Mouse (Mus musculus): Measurements from ENCODE around the gene Ifi47.
"Not testable (repeated sequence)": the region's sequence is repeated elsewhere in the genome, so short reads cannot be mapped to it uniquely, and the experiment has no call there.

Gene Ifi47

DNA sequence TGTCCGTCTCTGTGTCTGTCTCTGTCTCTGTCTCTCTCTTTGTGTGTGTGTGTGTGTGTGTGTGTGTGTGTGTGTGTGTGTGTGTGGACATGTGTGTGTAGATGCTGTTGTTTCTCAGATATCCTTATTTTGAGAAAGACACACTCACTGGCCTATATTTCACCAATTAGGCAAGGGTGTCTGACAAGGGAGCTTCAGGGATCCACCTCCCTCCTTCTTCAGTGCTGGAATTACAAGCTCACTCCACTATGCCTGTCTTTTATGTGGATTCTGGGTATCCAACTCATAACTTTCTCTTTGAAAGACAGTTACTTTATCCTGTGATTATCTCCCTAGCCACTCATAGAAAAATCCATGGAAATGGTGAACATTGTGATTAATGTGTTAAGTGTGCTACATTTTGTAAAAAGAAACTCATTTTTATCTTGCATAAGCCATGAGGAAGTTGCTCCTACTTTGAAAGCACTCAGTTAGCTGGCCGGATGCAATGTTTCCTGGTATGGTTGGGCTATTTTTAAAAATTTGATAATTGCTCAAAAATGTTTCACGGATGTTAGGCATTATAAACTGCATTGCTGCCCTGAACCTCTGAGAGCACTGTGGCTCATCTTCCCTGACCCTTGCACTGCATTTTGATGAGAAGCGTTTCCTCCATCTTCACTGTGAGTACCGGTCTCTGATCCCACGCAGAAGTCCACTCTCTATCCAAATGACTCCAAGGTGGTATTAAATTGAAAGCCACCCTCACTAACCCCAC, at the start of gene Ifi47:
Gene Ifi47, plus strand, starts transcription at position 587 of the 757 bp plus-strand sequence.
- DNase-seq (ENCODE audit: low spot score in 2 of 2), result not testable (repeated sequence)

DNA sequence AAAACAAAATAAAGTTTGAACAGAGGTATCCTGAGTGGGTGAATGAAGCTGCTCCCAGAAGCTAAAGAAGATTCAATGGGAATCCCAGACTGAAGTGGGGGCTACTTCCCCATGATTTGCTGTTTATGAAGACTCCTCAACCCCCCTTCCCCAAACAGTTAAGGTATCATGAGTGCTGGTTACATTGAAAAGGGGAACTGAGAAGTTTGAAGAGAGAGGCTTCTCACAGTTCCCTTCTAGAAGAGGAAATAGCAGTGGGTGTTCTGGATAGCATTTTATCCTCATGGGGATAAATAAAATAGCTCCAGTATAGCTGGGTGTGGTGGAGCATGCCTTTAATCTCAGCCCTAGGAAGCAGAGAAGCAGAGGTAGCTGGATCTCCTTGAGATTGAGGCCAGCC, 26.3 kb upstream of the Ifi47 start:
- DNase-seq (ENCODE audit: low spot score in 2 of 2), result not testable (repeated sequence)

DNA sequence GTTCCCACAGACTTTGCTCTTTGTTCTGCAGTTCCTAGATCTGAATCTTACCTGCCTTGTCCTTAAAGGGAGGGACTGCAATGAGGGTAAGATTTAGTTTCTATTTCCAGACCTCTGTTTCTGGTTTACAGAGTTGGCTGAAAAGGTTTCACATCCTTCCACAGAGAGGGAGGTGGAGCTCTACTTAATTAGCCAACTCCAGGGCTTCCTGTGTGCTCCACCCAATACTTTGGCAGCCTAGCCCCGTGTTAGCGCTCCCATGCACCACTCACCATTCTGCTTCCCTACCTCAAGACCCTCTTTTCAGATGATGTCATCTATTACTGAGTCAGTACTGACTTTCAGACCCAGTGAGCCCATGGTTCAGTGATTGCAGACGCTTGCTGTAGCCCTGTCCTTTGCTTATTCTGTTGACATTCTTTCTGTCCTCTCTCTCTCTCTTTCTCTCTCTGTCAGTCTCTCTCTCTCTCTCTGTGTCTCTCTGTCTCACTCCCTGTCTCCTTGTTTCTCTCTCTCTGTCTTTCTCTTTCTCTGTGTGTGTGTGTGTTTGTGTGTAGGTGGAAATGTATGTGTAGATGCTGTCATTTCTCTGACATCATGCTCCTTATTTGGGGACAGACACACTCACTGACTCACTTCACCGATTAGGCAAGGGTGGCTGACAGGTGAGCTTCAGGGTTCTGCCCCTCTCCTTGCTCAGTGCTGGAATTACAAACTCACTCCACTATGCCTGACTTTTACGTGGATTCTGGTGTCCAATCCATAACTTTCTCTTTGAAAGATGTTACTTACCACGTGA, 25.1 kb upstream of the Ifi47 start, which contains the start of gene 9930111J21Rik2:
Gene 9930111J21Rik2, minus strand, starts transcription at position 150 of the 799 bp plus-strand sequence.
- DNase-seq (ENCODE audit: low spot score in 2 of 2), result not testable (repeated sequence)

DNA sequence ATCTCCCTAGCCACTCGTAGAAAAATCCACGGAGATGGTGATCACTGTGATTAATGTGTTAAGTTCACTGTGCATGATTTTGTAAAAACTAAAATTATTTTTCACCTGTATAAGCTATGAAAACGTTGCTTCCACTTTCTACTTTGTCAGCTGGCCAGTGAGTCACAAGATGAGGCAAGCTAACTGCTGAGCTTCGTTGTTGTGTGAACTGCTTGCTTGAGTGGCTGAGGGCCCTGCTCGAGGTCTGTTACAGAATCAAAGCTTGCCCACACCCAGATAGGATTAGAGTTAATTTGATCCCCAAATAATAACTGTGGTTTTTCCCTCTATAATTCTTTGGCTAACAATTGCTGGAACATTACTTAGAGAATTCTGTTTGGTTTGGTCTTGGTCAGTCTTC, 24.5 kb upstream of the Ifi47 start:
- not testable (repeated sequence) for DNase-seq (ENCODE audit: low spot score in 2 of 2)

DNA sequence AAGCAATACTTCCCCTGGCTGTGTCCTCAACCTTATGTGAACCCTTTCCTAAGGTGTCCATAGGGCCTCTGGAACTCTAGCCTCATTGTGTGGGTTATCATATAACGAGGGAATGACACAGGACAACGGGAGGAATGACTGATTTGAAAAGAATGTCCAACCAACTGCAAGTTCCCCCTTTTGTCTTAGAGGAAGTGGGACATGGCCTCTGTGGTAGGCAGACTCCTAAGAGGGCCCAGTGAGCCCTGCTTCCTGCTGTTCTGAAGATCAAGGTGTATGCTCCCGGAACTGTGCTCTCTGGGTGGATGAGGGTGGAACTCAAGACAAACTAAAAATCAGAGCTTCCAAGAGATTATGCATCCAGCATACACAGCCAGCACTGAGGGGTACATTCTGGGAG, 16.3 kb upstream of the Ifi47 start:
- not testable (repeated sequence) for DNase-seq (ENCODE audit: low spot score in 2 of 2)

DNA sequence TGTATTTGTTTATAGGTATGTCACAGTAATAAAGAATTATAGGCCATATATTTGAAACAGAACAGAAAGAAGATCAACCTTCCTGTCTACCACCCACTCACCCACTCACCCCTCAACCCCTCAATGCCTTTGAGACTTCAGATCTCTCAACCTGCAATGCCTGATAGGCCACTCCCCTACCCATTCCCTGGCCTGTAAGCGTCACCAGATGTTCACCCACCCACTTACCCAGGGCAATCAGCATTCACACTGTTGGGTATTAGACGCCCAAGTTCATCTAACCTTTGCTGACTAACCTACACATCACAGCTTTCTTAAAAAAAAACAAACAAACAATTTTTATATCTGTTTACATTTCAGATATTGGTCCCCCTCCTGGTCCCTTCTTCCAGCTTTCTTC, 14.5 kb upstream of the Ifi47 start:
- DNase-seq (ENCODE audit: low spot score in 2 of 2), result not testable (repeated sequence)

DNA sequence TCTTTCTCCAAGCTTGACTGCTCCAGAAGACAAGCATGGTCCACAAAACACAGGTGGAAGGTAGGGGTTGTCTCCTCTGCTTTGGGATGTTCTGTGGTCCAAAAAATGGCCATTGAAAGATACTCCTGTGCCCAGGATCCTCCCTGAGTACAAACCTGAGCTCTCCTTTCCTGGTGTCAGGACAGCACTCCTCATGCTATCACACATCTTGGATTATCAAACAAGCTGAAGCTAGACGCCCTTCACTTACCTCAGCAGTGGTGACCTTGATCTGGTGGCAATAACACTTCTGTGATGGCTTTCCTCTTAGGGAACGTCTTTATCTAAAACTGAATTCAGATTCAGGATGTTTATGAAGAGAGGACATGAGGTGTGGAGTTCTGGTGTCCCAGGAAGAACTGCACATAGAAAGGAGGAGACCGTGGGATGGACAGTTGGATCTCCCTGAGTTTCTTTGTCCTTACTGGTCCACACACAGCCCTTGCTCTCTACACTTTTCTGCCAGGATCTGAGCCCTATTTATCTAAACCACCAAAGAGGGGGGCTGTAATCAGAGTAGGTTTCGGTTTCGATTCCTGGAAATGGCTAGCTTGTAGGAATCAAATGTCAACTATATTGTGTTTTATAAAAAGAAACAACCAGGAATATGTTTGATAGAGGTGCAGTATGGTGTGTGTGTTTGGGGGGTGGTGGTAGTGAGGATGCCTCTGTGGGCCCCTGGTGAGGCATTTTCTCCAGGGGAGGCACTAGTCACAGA, 12.5 kb upstream of the Ifi47 start, which contains the start of gene Tgtp2:
Gene Tgtp2, minus strand, starts transcription at position 494 of the 757 bp plus-strand sequence.
- not testable (repeated sequence) for DNase-seq (ENCODE audit: low spot score in 2 of 2)

DNA sequence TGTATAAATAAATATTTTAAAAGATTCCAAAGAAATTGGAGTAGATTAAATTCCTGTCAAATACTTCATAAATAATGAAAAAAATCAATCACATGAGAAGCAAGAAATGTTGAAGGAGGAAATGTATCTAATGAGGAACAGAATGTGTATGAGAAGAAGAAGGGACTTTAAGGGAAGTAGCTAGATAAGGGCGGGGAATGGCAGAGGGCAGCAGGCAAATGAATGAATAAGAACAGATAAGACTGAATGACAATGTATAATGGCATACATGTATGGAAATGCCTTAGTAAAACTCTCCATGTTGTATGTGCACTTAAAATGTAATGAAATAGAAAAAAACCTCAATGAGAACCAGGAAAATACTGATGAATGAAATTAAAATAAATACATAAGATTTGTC, 8.0 kb upstream of the Ifi47 start:
- no peak for DNase-seq (ENCODE audit: low spot score in 2 of 2)

DNA sequence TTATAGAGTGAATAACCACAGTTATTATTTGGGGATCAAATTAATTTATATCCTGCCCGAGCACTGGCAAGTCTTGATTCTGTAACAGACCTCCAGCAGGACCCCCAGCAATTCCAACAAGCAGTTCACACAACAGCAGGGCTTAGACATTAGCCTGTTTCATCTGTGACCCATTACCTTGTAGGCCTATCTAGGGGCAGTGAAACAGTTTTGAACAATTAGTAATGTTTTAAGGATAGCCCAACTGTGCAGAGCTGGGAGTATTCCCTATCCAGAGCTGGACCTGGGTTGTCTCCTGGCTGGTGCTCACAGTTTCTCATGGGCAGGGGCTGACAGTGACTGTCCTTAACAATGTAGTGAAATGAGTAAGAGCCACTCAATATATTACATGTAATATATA, 625 bp downstream of the Ifi47 start:
- DNase-seq (ENCODE audit: low spot score in 2 of 2), result no peak

DNA sequence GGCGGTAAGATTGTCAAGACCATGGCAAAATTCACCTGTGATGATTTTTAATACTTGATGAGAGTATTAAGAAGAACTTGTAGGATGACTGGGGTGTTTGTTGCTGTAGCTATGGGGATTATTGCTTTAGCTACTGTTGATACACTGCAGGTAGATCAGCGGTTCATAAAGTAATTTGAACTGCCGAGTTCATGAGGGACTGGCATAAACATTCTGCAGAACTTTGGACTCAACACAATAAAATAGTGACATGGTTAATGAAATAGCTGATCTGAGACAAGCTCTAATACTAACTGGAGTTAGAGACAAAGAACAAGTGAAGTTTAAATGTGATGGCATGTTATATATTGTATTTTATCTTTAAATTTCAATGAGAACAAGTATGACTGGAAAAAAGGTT, 2.3 kb downstream of the Ifi47 start:
- DNase-seq (ENCODE audit: low spot score in 2 of 2), result no peak

DNA sequence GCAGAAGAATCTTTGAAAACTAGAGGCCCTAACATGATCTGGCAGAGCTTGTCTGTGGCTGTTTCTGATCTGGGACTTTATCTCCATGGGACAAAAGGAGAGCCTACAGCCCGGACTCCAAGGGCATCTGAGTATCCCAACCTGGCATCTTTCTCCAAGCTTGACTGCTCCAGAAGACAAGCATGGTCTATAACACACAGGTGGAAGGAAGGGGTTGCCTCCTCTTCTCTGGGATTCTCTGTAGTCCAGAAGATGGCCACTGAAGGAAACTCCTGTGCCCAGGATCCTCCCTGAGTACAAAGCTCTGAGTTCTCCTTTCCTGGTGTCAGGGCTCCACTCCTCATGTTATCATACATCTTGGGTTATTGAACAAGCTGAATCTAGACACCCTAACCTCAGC, 4.2 kb downstream of the Ifi47 start:
- no peak for DNase-seq (ENCODE audit: low spot score in 2 of 2)

DNA sequence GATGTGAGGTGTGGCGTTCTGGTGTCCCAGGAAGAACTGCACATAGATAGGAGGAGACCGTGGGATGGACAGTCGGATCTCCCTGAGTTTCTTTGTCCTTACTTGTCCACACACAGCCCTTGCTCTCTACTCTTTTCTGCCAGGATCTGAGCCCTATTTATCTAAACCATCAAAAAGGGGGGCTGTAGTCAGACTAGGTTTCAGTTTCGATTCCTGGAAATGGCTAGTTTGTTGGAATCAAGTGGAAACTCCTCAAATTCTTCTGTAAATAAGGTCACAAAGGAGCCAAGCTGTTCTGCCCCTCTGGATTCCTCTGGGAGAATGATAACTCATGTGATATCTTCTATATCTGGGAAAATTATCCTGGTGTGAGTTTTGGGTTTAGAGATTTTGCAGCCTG, 5.0 kb downstream of the Ifi47 start:
- DNase-seq (ENCODE audit: low spot score in 2 of 2), result no peak

DNA sequence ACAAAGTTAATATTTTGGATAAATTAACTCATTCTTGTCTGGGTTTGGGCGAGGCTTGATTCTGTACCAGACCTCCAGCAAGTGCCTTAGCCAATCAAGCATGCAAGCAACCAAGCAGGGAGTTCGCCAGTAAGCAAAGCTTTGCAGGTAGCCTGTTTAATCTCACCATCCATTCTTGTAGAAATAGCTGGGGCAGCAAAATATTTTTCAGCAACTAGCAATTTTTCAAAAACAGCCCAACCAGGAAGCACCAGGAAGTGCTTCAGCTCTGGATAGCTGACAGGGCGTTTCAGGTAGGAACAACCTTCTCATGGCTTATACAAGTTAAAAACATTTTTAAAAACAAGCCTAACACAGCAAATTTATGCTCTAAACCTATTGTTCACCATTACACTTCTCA, 5.5 kb downstream of the Ifi47 start:
- no peak for DNase-seq (ENCODE audit: low spot score in 2 of 2)

DNA sequence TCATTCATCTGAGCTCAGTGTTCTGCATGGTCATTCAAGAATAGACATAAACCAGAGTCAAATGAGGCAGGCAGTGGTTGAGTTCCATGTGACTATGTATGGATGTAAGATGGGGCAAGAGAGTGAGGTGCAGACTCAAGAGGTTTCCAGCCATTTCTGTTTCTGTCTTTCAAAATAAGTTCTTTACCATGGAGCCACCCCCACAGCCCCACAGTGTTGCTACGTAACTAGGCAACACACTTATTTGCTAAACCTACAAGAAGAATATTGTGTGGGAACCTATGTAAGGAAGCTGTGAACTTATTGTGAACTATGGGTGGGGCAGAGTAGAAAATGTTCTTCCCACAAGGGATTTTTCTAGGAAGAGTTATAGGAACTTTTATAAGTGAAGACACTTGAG, 6.8 kb downstream of the Ifi47 start:
- no peak for DNase-seq (ENCODE audit: low spot score in 2 of 2)

DNA sequence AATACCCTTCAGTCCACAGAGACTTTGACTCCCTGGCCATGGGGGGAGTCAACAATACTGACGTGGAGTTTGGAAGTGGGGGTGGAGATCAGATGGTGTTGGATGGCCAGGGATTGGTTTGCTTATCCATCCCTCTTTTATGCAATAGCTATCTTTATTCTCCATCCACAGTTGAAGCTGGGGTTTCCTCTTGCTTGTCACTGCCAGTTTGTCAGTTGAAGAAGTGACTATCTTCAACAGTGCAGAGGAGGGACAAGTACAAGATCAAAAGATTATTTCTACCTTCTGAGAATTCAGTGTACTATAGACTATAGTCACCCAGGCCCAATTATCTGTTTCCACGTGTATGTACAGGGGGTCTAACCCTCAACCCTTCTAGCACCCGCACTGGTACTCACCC, 7.4 kb downstream of the Ifi47 start:
- no peak for DNase-seq (ENCODE audit: low spot score in 2 of 2)

DNA sequence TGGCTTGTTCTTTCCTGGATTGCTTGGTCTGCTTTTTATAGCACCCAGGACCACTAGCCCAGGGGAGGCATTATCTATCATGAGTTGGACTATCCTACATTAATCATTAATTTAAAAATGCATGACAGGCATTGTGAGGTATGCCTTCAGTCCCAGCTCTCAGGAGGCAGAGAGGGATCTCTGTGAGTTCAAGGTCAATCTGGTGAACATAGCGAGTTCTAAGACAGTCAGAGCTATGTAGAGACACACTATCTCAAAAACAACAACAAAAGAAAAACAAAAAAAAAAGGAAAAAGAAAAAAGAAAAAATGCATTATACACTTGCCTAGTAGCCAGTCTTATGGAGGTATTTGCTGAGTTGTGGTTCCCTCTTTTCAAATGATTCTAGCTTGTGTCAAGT, 8.0 kb downstream of the Ifi47 start:
- DNase-seq (ENCODE audit: low spot score in 2 of 2), result no peak

DNA sequence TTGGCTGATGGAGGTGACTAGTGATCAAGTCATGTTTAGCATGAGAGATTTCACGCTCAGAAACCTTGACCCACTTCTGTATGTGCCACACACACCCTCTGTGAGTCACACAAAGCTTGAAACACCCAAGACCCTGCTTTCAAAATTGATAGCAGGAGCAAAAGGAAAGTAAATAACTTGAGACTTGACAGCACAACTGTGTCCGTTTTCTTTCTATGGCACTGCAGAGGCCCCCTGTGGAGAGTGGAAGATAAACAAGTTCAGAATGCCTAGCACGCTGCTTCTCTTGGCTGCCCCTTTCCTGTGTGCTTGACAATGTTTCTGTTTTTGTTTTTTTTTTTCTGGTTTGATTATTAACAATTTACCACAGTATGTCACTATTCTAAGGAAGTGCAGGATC, 8.5 kb downstream of the Ifi47 start:
- DNase-seq (ENCODE audit: low spot score in 2 of 2), result no peak

DNA sequence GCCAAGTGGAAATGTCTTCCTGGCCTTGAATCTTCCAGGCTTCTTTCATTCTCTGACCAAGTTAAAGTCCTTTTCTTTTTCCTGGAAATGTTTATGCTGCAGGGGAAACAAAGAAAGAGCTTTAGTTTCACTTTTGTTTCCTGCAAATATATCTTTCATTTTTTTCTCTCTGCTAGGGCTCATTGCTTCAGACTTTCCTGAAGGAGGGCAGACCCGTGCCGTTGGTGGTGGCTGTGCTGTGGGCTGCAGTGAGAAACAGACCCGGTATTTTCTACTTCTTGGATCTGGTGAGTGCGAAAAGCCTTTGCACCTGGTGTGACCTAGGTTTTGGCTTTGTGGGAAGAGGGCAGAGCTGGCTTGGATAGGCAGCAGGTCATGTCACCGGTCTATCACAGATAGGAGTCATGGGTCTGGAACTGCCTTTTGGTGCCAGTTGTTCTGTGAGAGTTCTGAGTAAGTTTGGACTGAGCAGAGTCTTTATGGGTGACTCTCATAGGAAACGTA, 10.5 kb downstream of the Ifi47 start:
- DNase-seq (ENCODE audit: low spot score in 2 of 2), result no peak

DNA sequence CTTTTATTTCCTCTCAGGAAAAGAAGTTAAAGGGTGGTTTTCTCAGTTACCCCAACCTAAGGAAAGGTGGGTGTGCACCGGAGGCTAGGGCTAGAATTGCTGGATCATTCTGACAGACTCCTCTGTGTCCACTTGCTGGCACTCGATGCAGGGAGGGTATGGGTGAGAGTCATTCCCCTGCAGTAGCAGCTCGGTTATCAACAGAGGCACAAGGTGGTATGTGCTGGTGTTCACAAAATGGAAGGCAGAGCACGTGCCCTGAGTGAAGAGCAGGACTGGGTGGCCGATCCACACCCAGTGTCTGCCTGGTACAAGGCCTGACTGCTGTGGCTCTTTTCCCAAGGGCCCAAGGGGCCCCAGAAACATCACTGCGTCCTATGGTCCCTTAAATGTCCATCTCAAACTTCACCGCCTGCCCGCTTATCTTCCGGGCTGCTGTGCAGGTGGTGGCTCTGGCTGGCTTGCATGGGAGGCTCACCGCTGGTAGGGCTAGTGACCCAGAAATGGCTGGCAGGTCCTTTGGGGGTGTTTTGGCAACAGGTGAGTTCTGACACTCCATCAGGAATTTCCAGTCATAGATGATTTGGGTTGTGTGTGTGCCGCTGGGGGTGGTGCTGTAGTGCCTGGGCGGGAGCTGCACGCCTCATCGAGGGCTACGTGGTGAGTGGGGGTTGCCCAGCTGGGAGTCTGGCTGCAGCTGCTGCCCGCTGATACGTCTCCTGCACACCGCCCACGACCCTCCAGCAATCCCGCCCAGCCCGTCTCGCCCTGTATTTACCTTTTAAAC, 11.6 kb downstream of the Ifi47 start:
- peak in 1 of 2 experiments; percentile 11 for DNase-seq (ENCODE audit: low spot score in 2 of 2)

DNA sequence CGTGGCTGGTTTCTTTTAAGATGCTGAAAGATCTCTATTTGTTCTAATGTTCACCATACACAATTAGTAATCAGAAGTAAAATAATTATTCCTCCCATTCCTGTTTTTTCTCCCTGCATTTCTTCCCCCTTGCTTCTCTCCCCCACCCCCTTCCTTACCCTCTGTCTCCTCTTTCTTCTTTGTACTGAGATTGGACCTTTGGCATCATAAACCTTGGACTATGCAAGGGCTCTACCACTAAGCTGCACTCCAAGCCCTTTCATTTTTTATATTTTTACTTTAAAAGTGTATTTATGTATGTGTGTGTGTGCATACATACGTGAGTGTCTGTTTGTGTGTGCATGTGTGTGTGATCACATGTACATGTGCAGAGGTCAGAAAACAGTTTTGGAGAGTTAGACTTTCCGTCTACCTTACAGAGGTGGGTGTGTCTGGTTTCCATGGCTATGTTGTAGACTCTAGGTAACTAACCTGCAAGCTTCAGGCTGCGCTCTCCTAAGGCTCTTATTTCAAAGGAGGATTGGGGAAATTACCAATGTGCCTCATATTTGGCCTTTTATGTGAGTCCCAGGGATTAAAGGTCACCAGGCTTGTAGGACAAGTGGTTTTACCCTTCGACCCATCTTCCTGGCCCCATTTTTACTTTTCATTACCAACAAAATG, 12.7 kb downstream of the Ifi47 start:
- no peak for DNase-seq (ENCODE audit: low spot score in 2 of 2)
